Mouse (Mus musculus) CH12.LX (cell line): ENCODE measurements at regions not wholly inside any gene's neighbourhood (a gene's known extent, or its start where the extent isn't known, plus 50 kb on each side); places are given as distances from the start of the nearest gene placed in this dataset.

Experiments
- DNase-seq: peaks from one replicate; pipeline ENCODE4 v3.0.0-alpha.2; 2013; ENCODE audit errors: extremely low read depth
- H3K27ac ChIP-seq: 2 replicates; pipeline ENCODE4 v1.5.1; 2012; ENCODE audit warnings: low read depth, mild to moderate bottlenecking, control low read depth, moderate library complexity; ENCODE audit not compliant: insufficient read depth
- H3K27me3 ChIP-seq: replicated peaks from 2 replicates; pipeline ENCODE3; 2012; ENCODE audit warnings: inconsistent platforms
- H3K36me3 ChIP-seq, 2 experiments: replicated peaks in 1 of 2; 2 replicates each; pipeline versions ENCODE3 to v1.6.1; 2012; ENCODE audit warnings: inconsistent platforms in 1 of 2, low read length in 1 of 2, mild to moderate bottlenecking in 1 of 2, mixed read lengths in 1 of 2, moderate library complexity in 1 of 2; ENCODE audit not compliant: control insufficient read depth in 1 of 2, insufficient read depth in 1 of 2
- H3K4me1 ChIP-seq, 2 experiments: 2 replicates each; pipeline ENCODE4 v1.6.1; 2012; ENCODE audit warnings: inconsistent platforms in 1 of 2, moderate library complexity in 1 of 2; ENCODE audit not compliant: insufficient read depth in 2 of 2, control insufficient read depth in 1 of 2
- H3K4me2 ChIP-seq: 2 replicates; pipeline ENCODE4 v1.6.1; 2012; ENCODE audit warnings: low read depth, mild to moderate bottlenecking, control low read depth; ENCODE audit not compliant: poor library complexity, insufficient read depth, severe bottlenecking
- H3K4me3 ChIP-seq, 3 experiments: fragments of 150-350 bp in 1 of 3; sonication (generic) in 1 of 3; replicated peaks in 1 of 3; 2 replicates each; pipeline versions ENCODE3 to v1.5.1; 2011 to 2012; ENCODE audit warnings: low read depth in 2 of 3, low read length in 2 of 3, mild to moderate bottlenecking in 2 of 3, moderate library complexity in 2 of 3, control low read depth in 1 of 3, improper control_type of control experiment in 1 of 3, inconsistent platforms in 1 of 3, mixed read lengths in 1 of 3; ENCODE audit not compliant: poor library complexity in 1 of 3
- H3K79me2 ChIP-seq: replicated peaks from 2 replicates; pipeline ENCODE4 v1.6.1; 2012; ENCODE audit warnings: mild to moderate bottlenecking, moderate library complexity; ENCODE audit not compliant: control insufficient read depth, poor library complexity, insufficient read depth, severe bottlenecking; ENCODE audit errors: extremely low read depth
- H3K9ac ChIP-seq: 2 replicates; pipeline ENCODE4 v1.6.1; 2012; ENCODE audit warnings: low read depth, mild to moderate bottlenecking, control low read depth, moderate library complexity; ENCODE audit not compliant: insufficient read depth
- H3K9me3 ChIP-seq: replicated peaks from 2 replicates; pipeline ENCODE3; 2012; ENCODE audit warnings: low read length, inconsistent platforms, mixed read lengths
- BHLHE40 ChIP-seq: IDR thresholded peaks from 2 replicates; pipeline ENCODE4 v1.6.1; 2011; ENCODE audit warnings: mild to moderate bottlenecking, low read depth, low read length, improper control_type of control experiment
- E2F4 ChIP-seq: IDR thresholded peaks from 2 replicates; pipeline ENCODE4 v1.6.1; 2011; ENCODE audit warnings: low read depth, low read length, improper control_type of control experiment; ENCODE audit not compliant: insufficient replicate concordance
- EP300 ChIP-seq: IDR thresholded peaks from 2 replicates; pipeline ENCODE4 v1.6.1; 2011; ENCODE audit warnings: low read length, improper control_type of control experiment
- ETS1 ChIP-seq: conservative IDR thresholded peaks from 2 replicates; pipeline ENCODE4 v1.6.1; 2012; ENCODE audit warnings: low read depth, mild to moderate bottlenecking, inconsistent platforms, low read length, improper control_type of control experiment, moderate library complexity
- GABPA ChIP-seq: IDR thresholded peaks from 2 replicates; pipeline ENCODE4 v1.6.1; 2012; ENCODE audit warnings: low read depth, low read length, improper control_type of control experiment, inconsistent platforms; ENCODE audit not compliant: insufficient replicate concordance
- HCFC1 ChIP-seq: IDR thresholded peaks from 2 replicates; pipeline ENCODE4 v1.6.1; 2012; ENCODE audit warnings: low read depth, mild to moderate bottlenecking, inconsistent platforms, low read length, improper control_type of control experiment
- IRF4 ChIP-seq: IDR thresholded peaks from 2 replicates; pipeline ENCODE4 v1.6.1; 2014; ENCODE audit warnings: low read depth, mild to moderate bottlenecking, inconsistent platforms, low read length, improper control_type of control experiment
- JUND ChIP-seq: conservative IDR thresholded peaks from 2 replicates; pipeline ENCODE4 v1.6.1; 2011; ENCODE audit warnings: low read depth, low read length, improper control_type of control experiment
- KAT2A ChIP-seq: IDR thresholded peaks from 2 replicates; pipeline ENCODE4 v1.6.1; 2012; ENCODE audit warnings: low read length, improper control_type of control experiment, inconsistent platforms; ENCODE audit not compliant: insufficient replicate concordance
- MAFK ChIP-seq: IDR thresholded peaks from 2 replicates; pipeline ENCODE4 v1.6.1; 2011; ENCODE audit warnings: low read length, improper control_type of control experiment; ENCODE audit not compliant: insufficient replicate concordance
- MEF2A ChIP-seq: IDR thresholded peaks from 2 replicates; pipeline ENCODE4 v1.6.1; 2014; ENCODE audit warnings: low read depth, mild to moderate bottlenecking, inconsistent platforms, low read length, improper control_type of control experiment, borderline replicate concordance
- PAX5 ChIP-seq: IDR thresholded peaks from 2 replicates; pipeline ENCODE4 v1.6.1; 2012; ENCODE audit warnings: low read length, inconsistent platforms, mixed read lengths
- POLR2A ChIP-seq: IDR thresholded peaks from 2 replicates; pipeline ENCODE4 v1.6.1; 2011; ENCODE audit warnings: low read depth, mild to moderate bottlenecking, improper control_type of control experiment, low read length
- TBP ChIP-seq: conservative IDR thresholded peaks from 2 replicates; pipeline ENCODE4 v1.6.1; 2011; ENCODE audit warnings: low read depth, low read length, improper control_type of control experiment
- TCF12 ChIP-seq: IDR thresholded peaks from 2 replicates; pipeline ENCODE4 v1.6.1; 2014; ENCODE audit warnings: low read depth, mild to moderate bottlenecking, inconsistent platforms, low read length, improper control_type of control experiment
- UBTF ChIP-seq: IDR thresholded peaks from 2 replicates; pipeline ENCODE4 v1.6.1; 2012; ENCODE audit warnings: low read depth, mild to moderate bottlenecking, inconsistent platforms, low read length, improper control_type of control experiment, moderate library complexity
- ZMIZ1 ChIP-seq: IDR thresholded peaks from 2 replicates; pipeline ENCODE4 v1.6.1; 2012; ENCODE audit warnings: low read depth, mild to moderate bottlenecking, inconsistent platforms, low read length, improper control_type of control experiment
- dilution Hi-C: fragments of 300-500 bp; cut with MboI; formaldehyde crosslinking; loops from 2 replicates; pipeline ENCODE4 v1.14.3; 2020; ENCODE audit warnings: low sequenced_read_pairs; ENCODE audit not compliant: extremely low pct_unique_long_range_greater_than_20kb, extremely low pct_ligation_motif_present
- in situ Hi-C: fragments of 300-500 bp; cut with MboI; formaldehyde crosslinking; loops from 3 replicates; pipeline ENCODE4 v1.14.3; 2019; ENCODE audit warnings: low sequenced_read_pairs, low pct_ligation_motif_present, low pct_unique_long_range_greater_than_20kb, mixed read lengths

- Histone ChIP-seq H3K9ac (no peak overlapping the region), H3K4me1 (no peaks in the 10 kb centered on the region), H3K79me2 (no peaks in the 10 kb centered on the region), H3K36me3 (no peaks in the 10 kb centered on the region), H3K9me3 (no peaks in the 10 kb centered on the region), H3K4me2 (no peak overlapping the region), H3K4me3 (no peak overlapping the region), H3K27ac (no peak overlapping the region), H3K27me3 (no peaks in the 10 kb centered on the region)
- no peak for DNase-seq
- dilution Hi-C loops (no loop called here), in situ Hi-C loops (no loop called here)
- TF ChIP-seq BHLHE40 (no peak), IRF4 (0 out of 2 replicates have a peak, but pooled peaks have one; percentile 14), MAFK (peak; percentile 83)
Measured at GRCm38 (mm10) chr14:46013232-46013631, 355.3 kb upstream of the Ddhd1 start.

GRCm38 (mm10) chr14:46014090-46014489, 356.1 kb upstream of the Ddhd1 start:
- dilution Hi-C loops (no loop called here), in situ Hi-C loops (no loop called here)
- Histone ChIP-seq H3K4me1 (no peaks in the 10 kb centered on the region), H3K79me2 (no peaks in the 10 kb centered on the region), H3K27ac (no peak overlapping the region), H3K9me3 (no peaks in the 10 kb centered on the region), H3K36me3 (no peaks in the 10 kb centered on the region), H3K27me3 (no peaks in the 10 kb centered on the region), H3K9ac (no peak overlapping the region), H3K4me2 (no peak overlapping the region), H3K4me3 (no peak overlapping the region)
- no peak for TF ChIP-seq TBP
- no peak for TF ChIP-seq JUND
- TF ChIP-seq POLR2A, result no peak
- TF ChIP-seq E2F4, result no peak
- no peak for TF ChIP-seq GABPA
- no peak for TF ChIP-seq EP300
- no peak for TF ChIP-seq IRF4
- TF ChIP-seq TCF12, result no peak
- TF ChIP-seq PAX5, result no peak
- TF ChIP-seq MEF2A, result no peak
- no peak for TF ChIP-seq BHLHE40
- TF ChIP-seq UBTF, result no peak
- TF ChIP-seq KAT2A, result no peak
- no peak for TF ChIP-seq ZMIZ1
- TF ChIP-seq ETS1, result no peak
- no peak for TF ChIP-seq HCFC1
- no peak for DNase-seq
